Mouse (Mus musculus): Measurements from ENCODE around the gene Sec1. TPM values are rescaled to one million over a fixed set of nuclear protein-coding genes. Genes with fewer than 3 reads are reported as not detected.

The Sec1 gene
- polyA plus RNA-seq, 1 experiment from 2014 or later, result 0.36 TPM

- Histone ChIP-seq H3K4me1 (ENCODE audit: control insufficient read depth, insufficient read depth, low read length) (peaks cover 6% of the 10 kb centered on the region; the same call in 1 of the 2 replicates), H3K27me3 (ENCODE audit: control insufficient read depth, insufficient read depth, low read length) (peaks cover 7% of the 10 kb centered on the region), H3K9me3 (ENCODE audit: control insufficient read depth, low read length) (no peaks in the 10 kb centered on the region), H3K9ac (ENCODE audit: low read length) (no peak overlapping the region), H3K4me3 (ENCODE audit: low read depth, low read length) (no peak overlapping the region), H3K36me3 (ENCODE audit: control insufficient read depth, insufficient read depth, low read length) (no peaks in the 10 kb centered on the region), H3K4me2 (no peak overlapping the region), H3K27ac (ENCODE audit: low read depth, low read length) (no peak overlapping the region)
- WGBS, result 91% methylated on average over 15 of the region's 15 CpGs
- DNase-seq (ENCODE audit: low spot score, missing footprints), result no peak
- ATAC-seq (ENCODE audit: low FRiP score), result no peak
Observed at GRCm38 (mm10) chr7:45635711-45636688, 58.2 kb downstream of the Sec1 start.

GRCm38 (mm10) chr7:45634946-45635681 is 59.1 kb downstream of the Sec1 start:
- no peak for DNase-seq (ENCODE audit: low spot score, missing footprints)
- H3K4me3 ChIP-seq (ENCODE audit: low read depth, low read length), result no peak overlapping the region
- H3K9ac ChIP-seq (ENCODE audit: low read length), result no peak overlapping the region
- ATAC-seq (ENCODE audit: low FRiP score), result no peak
- WGBS, result 88% methylated on average over 11 of the region's 11 CpGs
- no peak overlapping the region for H3K27ac ChIP-seq (ENCODE audit: low read depth, low read length)
- H3K4me1 ChIP-seq (ENCODE audit: control insufficient read depth, insufficient read depth, low read length), result peaks cover 6% of the 10 kb centered on the region; the same call in 1 of the 2 replicates
- H3K4me2 ChIP-seq, result no peak overlapping the region
- peaks cover 7% of the 10 kb centered on the region for H3K27me3 ChIP-seq (ENCODE audit: control insufficient read depth, insufficient read depth, low read length)
- H3K9me3 ChIP-seq (ENCODE audit: control insufficient read depth, low read length), result no peaks in the 10 kb centered on the region
- no peaks in the 10 kb centered on the region for H3K36me3 ChIP-seq (ENCODE audit: control insufficient read depth, insufficient read depth, low read length)

GRCm38 (mm10) chr7:45632499-45632898 is 61.7 kb downstream of the Sec1 start:
- DNase-seq (ENCODE audit: low spot score, missing footprints) (peak; percentile 84), ATAC-seq (ENCODE audit: low FRiP score) (peak; percentile 26; the same call in 1 of the 2 replicates)
- Histone ChIP-seq H3K4me2 (peak overlapping the region; percentile 36), H3K9ac (ENCODE audit: low read length) (peak overlapping the region; percentile 43), H3K27me3 (ENCODE audit: control insufficient read depth, insufficient read depth, low read length) (peaks cover 19% of the 10 kb centered on the region), H3K9me3 (ENCODE audit: control insufficient read depth, low read length) (no peaks in the 10 kb centered on the region), H3K4me3 (ENCODE audit: low read depth, low read length) (peak overlapping the region; percentile 17; the same call in 1 of the 2 replicates), H3K27ac (ENCODE audit: low read depth, low read length) (no peak overlapping the region), H3K4me1 (ENCODE audit: control insufficient read depth, insufficient read depth, low read length) (no peaks in the 10 kb centered on the region; the same call in none of the 2 replicates), H3K36me3 (ENCODE audit: control insufficient read depth, insufficient read depth, low read length) (no peaks in the 10 kb centered on the region)
- WGBS, result 12% methylated on average over 35 of the region's 35 CpGs

- DNase-seq (ENCODE audit: low spot score, missing footprints) (peak; percentile 88), ATAC-seq (ENCODE audit: low FRiP score) (no peak)
- Histone ChIP-seq H3K27me3 (ENCODE audit: control insufficient read depth, insufficient read depth, low read length) (peaks cover 25% of the 10 kb centered on the region), H3K4me1 (ENCODE audit: control insufficient read depth, insufficient read depth, low read length) (no peaks in the 10 kb centered on the region; the same call in none of the 2 replicates), H3K9me3 (ENCODE audit: control insufficient read depth, low read length) (no peaks in the 10 kb centered on the region), H3K4me3 (ENCODE audit: low read depth, low read length) (no peak overlapping the region), H3K36me3 (ENCODE audit: control insufficient read depth, insufficient read depth, low read length) (no peaks in the 10 kb centered on the region), H3K9ac (ENCODE audit: low read length) (no peak overlapping the region), H3K27ac (ENCODE audit: low read depth, low read length) (no peak overlapping the region), H3K4me2 (no peak overlapping the region)
- 73% methylated on average over 23 of the region's 23 CpGs for WGBS
Observed at GRCm38 (mm10) chr7:45630064-45630907, 63.9 kb downstream of the Sec1 start.

- Histone ChIP-seq H3K36me3 (ENCODE audit: control insufficient read depth, insufficient read depth, low read length) (no peaks in the 10 kb centered on the region), H3K4me3 (ENCODE audit: low read depth, low read length) (peak overlapping the region; percentile 48), H3K27ac (ENCODE audit: low read depth, low read length) (no peak overlapping the region), H3K27me3 (ENCODE audit: control insufficient read depth, insufficient read depth, low read length) (peaks cover 25% of the 10 kb centered on the region), H3K9ac (ENCODE audit: low read length) (peak overlapping the region; percentile 65), H3K9me3 (ENCODE audit: control insufficient read depth, low read length) (no peaks in the 10 kb centered on the region), H3K4me1 (ENCODE audit: control insufficient read depth, insufficient read depth, low read length) (no peaks in the 10 kb centered on the region; the same call in none of the 2 replicates), H3K4me2 (peak overlapping the region; percentile 88)
- 1% methylated on average over 102 of the region's 105 CpGs for WGBS
- ATAC-seq (ENCODE audit: low FRiP score) (peak; percentile 82), DNase-seq (ENCODE audit: low spot score, missing footprints) (peak; percentile 99)
Observed at GRCm38 (mm10) chr7:45628364-45629294, 65.6 kb downstream of the Sec1 start.

Other genes starting within 250 kb of the Sec1 start
- 5,242 and 5,528 TPM in 2 replicates for gene Ftl1, start 234.5 kb downstream of the Sec1 start, polyA plus RNA-seq (2014; fragmentation: Nextera tagmentation; extraction: Ambion mirVana)
- 169 and 201 TPM in 2 replicates for gene Bax, start 227.5 kb downstream of the Sec1 start, polyA plus RNA-seq (2014; fragmentation: Nextera tagmentation; extraction: Ambion mirVana)
- 0.15 TPM in 1 of 2 replicates, not detected in the other for gene Tulp2, start 212.5 kb downstream of the Sec1 start, polyA plus RNA-seq (2014; fragmentation: Nextera tagmentation; extraction: Ambion mirVana)
- gene Gm45808, start 207.6 kb downstream of the Sec1 start, polyA plus RNA-seq (2014; fragmentation: Nextera tagmentation; extraction: Ambion mirVana), result not detected in 2 replicates
- gene Dhdh, start 205.6 kb downstream of the Sec1 start, polyA plus RNA-seq (2014; fragmentation: Nextera tagmentation; extraction: Ambion mirVana), result 3.2 and 3.9 TPM in 2 replicates
- gene Nucb1, start 184.0 kb downstream of the Sec1 start, polyA plus RNA-seq (2014; fragmentation: Nextera tagmentation; extraction: Ambion mirVana), result 83.7 and 84.8 TPM in 2 replicates
- gene Ppp1r15a, start 168.1 kb downstream of the Sec1 start, polyA plus RNA-seq (2014; fragmentation: Nextera tagmentation; extraction: Ambion mirVana), result 16.3 and 17.1 TPM in 2 replicates
- gene Plekha4, start 168.1 kb downstream of the Sec1 start, polyA plus RNA-seq (2014; fragmentation: Nextera tagmentation; extraction: Ambion mirVana), result 0.08 and 0.26 TPM in 2 replicates
- gene Hsd17b14, start 139.5 kb downstream of the Sec1 start, polyA plus RNA-seq (2014; fragmentation: Nextera tagmentation; extraction: Ambion mirVana), result 0.10 and 0.12 TPM in 2 replicates
- gene Bcat2, start 124.2 kb downstream of the Sec1 start, polyA plus RNA-seq (2014; fragmentation: Nextera tagmentation; extraction: Ambion mirVana), result 22.5 and 24.7 TPM in 2 replicates
- not detected in 2 replicates for gene Fgf21, start 78.9 kb downstream of the Sec1 start, polyA plus RNA-seq (2014; fragmentation: Nextera tagmentation; extraction: Ambion mirVana)
- gene Fut1, start 77.1 kb downstream of the Sec1 start, polyA plus RNA-seq (2014; fragmentation: Nextera tagmentation; extraction: Ambion mirVana), result not detected in 2 replicates
- 0.10 and 0.29 TPM in 2 replicates for gene Izumo1, start 72.6 kb downstream of the Sec1 start, polyA plus RNA-seq (2014; fragmentation: Nextera tagmentation; extraction: Ambion mirVana)
- gene Rasip1, start 66.9 kb downstream of the Sec1 start, polyA plus RNA-seq (2014; fragmentation: Nextera tagmentation; extraction: Ambion mirVana), result 4.0 and 4.7 TPM in 2 replicates
- gene Mamstr, start 54.4 kb downstream of the Sec1 start, polyA plus RNA-seq (2014; fragmentation: Nextera tagmentation; extraction: Ambion mirVana), result 1.8 and 2.1 TPM in 2 replicates
- not detected in 2 replicates for gene Fut2, start 28.0 kb downstream of the Sec1 start, polyA plus RNA-seq (2014; fragmentation: Nextera tagmentation; extraction: Ambion mirVana)
- 0.21 TPM in 1 of 2 replicates, not detected in the other for gene Ntn5, start 10.4 kb downstream of the Sec1 start, polyA plus RNA-seq (2014; fragmentation: Nextera tagmentation; extraction: Ambion mirVana)
- gene Car11, start 5.4 kb upstream of the Sec1 start, polyA plus RNA-seq (2014; fragmentation: Nextera tagmentation; extraction: Ambion mirVana), result 3.3 and 6.3 TPM in 2 replicates
- gene Dbp, start 10.7 kb upstream of the Sec1 start, polyA plus RNA-seq (2014; fragmentation: Nextera tagmentation; extraction: Ambion mirVana), result 2.2 and 3.5 TPM in 2 replicates
- 878 and 933 TPM in 2 replicates for gene Rpl18, start 21.1 kb upstream of the Sec1 start, polyA plus RNA-seq (2014; fragmentation: Nextera tagmentation; extraction: Ambion mirVana)
- 11.8 and 14.9 TPM in 2 replicates for gene Sphk2, start 23.6 kb upstream of the Sec1 start, polyA plus RNA-seq (2014; fragmentation: Nextera tagmentation; extraction: Ambion mirVana)
- gene Fam83e, start 26.8 kb upstream of the Sec1 start, polyA plus RNA-seq (2014; fragmentation: Nextera tagmentation; extraction: Ambion mirVana), result 0.57 and 1.4 TPM in 2 replicates
- gene Spaca4, start 31.4 kb upstream of the Sec1 start, polyA plus RNA-seq (2014; fragmentation: Nextera tagmentation; extraction: Ambion mirVana), result not detected in 2 replicates
- 4.6 and 4.8 TPM in 2 replicates for gene Lmtk3, start 89.3 kb upstream of the Sec1 start, polyA plus RNA-seq (2014; fragmentation: Nextera tagmentation; extraction: Ambion mirVana)
- 1.5 and 2.4 TPM in 2 replicates for gene Sult2b1, start 90.3 kb upstream of the Sec1 start, polyA plus RNA-seq (2014; fragmentation: Nextera tagmentation; extraction: Ambion mirVana)
- gene Cyth2, start 120.2 kb upstream of the Sec1 start, polyA plus RNA-seq (2014; fragmentation: Nextera tagmentation; extraction: Ambion mirVana), result 224 and 225 TPM in 2 replicates
- 0.69 and 0.75 TPM in 2 replicates for gene Kcnj14, start 130.4 kb upstream of the Sec1 start, polyA plus RNA-seq (2014; fragmentation: Nextera tagmentation; extraction: Ambion mirVana)
- gene Grwd1, start 136.5 kb upstream of the Sec1 start, polyA plus RNA-seq (2014; fragmentation: Nextera tagmentation; extraction: Ambion mirVana), result 64.0 and 67.9 TPM in 2 replicates
- gene Kdelr1, start 178.4 kb upstream of the Sec1 start, polyA plus RNA-seq (2014; fragmentation: Nextera tagmentation; extraction: Ambion mirVana), result 76.7 and 84.0 TPM in 2 replicates
- 0.14 and 0.17 TPM in 2 replicates for gene Grin2d, start 184.0 kb upstream of the Sec1 start, polyA plus RNA-seq (2014; fragmentation: Nextera tagmentation; extraction: Ambion mirVana)
- gene Syngr4, start 202.3 kb upstream of the Sec1 start, polyA plus RNA-seq (2014; fragmentation: Nextera tagmentation; extraction: Ambion mirVana), result 0.63 and 1.3 TPM in 2 replicates
- gene Tmem143, start 202.5 kb upstream of the Sec1 start, polyA plus RNA-seq (2014; fragmentation: Nextera tagmentation; extraction: Ambion mirVana), result 3.0 and 3.2 TPM in 2 replicates
- 27.2 and 28.2 TPM in 2 replicates for gene Emp3, start 227.0 kb upstream of the Sec1 start, polyA plus RNA-seq (2014; fragmentation: Nextera tagmentation; extraction: Ambion mirVana)
- 2.0 and 2.4 TPM in 2 replicates for gene Ccdc114, start 229.7 kb upstream of the Sec1 start, polyA plus RNA-seq (2014; fragmentation: Nextera tagmentation; extraction: Ambion mirVana)

All from midbrain, embryonic 11.5 days (tissue).